Mouse (Mus musculus) testis, adult 2 months (tissue): ENCODE measurements around the gene 4931428F04Rik.

Experiments
- CTCF ChIP-seq: fragments of 200-500 bp; IDR thresholded peaks from 2 replicates; pipeline ENCODE4 v1.5.1; 2012; ENCODE audit warnings: low read depth, mild to moderate bottlenecking, inconsistent platforms, low read length, moderate library complexity; ENCODE audit not compliant: control insufficient read depth, insufficient read depth, insufficient replicate concordance
- POLR2A ChIP-seq: fragments of 200-500 bp; IDR thresholded peaks from 2 replicates; pipeline ENCODE4 v1.6.1; 2012; ENCODE audit warnings: low read depth, mild to moderate bottlenecking, inconsistent platforms, low read length, moderate library complexity; ENCODE audit not compliant: control insufficient read depth

DNA sequence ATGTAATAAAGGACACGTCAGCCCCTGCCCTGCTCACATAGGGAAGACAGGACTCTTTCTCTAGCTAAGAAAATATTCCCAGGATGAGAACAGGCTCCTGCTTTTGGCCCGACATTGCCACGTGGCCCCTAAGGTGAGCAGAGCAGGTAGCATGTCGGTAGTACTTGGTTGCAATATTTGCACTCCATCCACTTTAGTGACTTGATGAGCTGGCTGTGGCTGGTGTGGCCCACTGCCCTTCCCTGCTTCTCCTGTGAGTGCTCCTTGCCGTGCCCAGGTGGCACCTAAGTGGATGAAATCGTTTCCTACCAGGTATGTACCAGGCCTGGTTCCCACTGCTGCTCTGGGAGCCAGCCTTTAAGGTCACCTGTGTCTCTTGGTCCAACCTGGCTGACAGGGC is 37.7 kb downstream of the 4931428F04Rik start:
- TF ChIP-seq CTCF (no peak), POLR2A (no peak)
